Mouse (Mus musculus): ENCODE results near the gene Cpne9. TPM values are rescaled to one million over a fixed set of nuclear protein-coding genes. Genes with fewer than 3 reads are reported as not detected.

Cpne9 gene
- polyA plus RNA-seq, 1 experiment from 2014 or later: not detected

DNA sequence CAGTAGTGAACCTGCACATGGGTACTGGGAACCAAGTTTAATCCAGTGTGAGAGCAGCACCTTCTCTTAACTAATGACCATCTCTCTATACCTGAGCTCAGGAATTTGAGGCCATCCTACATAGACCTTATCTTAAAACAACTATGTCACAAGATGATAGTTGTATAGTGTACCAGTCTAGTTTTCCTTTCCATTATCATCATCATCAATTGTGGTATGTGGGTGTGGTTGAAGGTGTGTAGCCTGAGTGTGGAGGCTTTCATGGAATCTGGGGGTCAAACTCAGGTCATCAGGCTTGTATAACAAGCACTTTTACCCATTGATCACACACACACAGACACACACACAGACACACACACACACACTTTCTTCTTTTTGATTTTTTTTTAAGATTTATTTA is 68.4 kb downstream of the Cpne9 start:
- Histone ChIP-seq H3K36me3 (no peaks in the 10 kb centered on the region), H3K9me3 (no peaks in the 10 kb centered on the region), H3K4me3 (no peak overlapping the region), H3K4me1 (0 out of 2 replicates have a peak, but pooled peaks cover 5% of the 10 kb centered on the region), H3K4me2 (no peak overlapping the region), H3K27me3 (no peaks in the 10 kb centered on the region), H3K9ac (no peak overlapping the region), H3K27ac (no peak overlapping the region)
- ATAC-seq (ENCODE audit: borderline replicate concordance, extremely low read depth, low FRiP score, low TSS enrichment): no peak

DNA sequence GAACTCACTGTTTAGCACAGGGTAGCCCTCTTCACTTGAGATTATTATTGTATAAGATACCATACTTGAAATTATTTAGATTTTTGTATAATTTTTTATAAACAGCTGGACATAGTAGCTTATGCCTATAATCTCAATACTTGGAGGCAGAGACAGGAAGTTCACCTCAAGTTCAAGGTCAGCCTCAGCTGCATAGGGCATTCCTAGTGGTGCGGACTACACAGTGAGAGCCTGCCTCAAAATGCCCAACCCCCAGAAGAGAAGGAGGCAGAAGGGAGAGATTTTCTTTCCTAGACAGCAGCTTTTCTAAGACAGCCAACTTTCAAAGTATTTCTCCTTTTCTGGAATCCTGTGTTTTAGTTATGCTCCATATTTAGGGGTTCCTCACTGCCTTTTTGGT is 69.1 kb downstream of the Cpne9 start:
- Histone ChIP-seq H3K27me3 (no peaks in the 10 kb centered on the region), H3K27ac (no peak overlapping the region), H3K4me2 (no peak overlapping the region), H3K4me1 (0 out of 2 replicates have a peak, but pooled peaks cover 5% of the 10 kb centered on the region), H3K4me3 (no peak overlapping the region), H3K36me3 (no peaks in the 10 kb centered on the region), H3K9me3 (no peaks in the 10 kb centered on the region), H3K9ac (no peak overlapping the region)
- 65% methylated on average over 1 of the region's 1 CpGs for WGBS
- no peak for ATAC-seq (ENCODE audit: borderline replicate concordance, extremely low read depth, low FRiP score, low TSS enrichment)

DNA sequence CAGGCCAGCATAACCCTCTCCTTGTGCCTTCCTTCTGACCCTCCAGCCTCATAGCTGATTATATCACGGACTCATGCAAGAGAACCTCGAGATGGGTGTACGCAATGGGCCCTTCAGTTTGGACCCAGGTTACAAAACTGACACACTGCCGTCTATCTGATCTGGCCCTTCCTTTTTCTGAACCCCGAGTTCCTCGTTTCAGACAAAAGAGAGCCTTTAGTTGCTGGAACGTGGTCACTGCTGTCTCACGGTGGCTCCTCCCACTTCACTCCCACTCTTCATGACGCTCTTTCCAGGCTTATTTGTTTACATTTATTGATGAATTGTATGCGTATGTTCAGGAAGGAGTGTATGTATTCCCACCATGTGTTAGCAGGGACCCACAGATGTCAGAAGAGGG is 69.5 kb downstream of the Cpne9 start:
- H3K4me1 ChIP-seq: 0 out of 2 replicates have a peak, but pooled peaks cover 5% of the 10 kb centered on the region
- H3K4me2 ChIP-seq: no peak overlapping the region
- H3K27ac ChIP-seq: no peak overlapping the region
- no peak overlapping the region for H3K4me3 ChIP-seq
- H3K27me3 ChIP-seq: no peaks in the 10 kb centered on the region
- no peaks in the 10 kb centered on the region for H3K36me3 ChIP-seq
- H3K9me3 ChIP-seq: no peaks in the 10 kb centered on the region
- no peak overlapping the region for H3K9ac ChIP-seq
- ATAC-seq (ENCODE audit: borderline replicate concordance, extremely low read depth, low FRiP score, low TSS enrichment): no peak; the same call in 1 of the 2 replicates
- WGBS: 46% methylated on average over 10 of the region's 10 CpGs

DNA sequence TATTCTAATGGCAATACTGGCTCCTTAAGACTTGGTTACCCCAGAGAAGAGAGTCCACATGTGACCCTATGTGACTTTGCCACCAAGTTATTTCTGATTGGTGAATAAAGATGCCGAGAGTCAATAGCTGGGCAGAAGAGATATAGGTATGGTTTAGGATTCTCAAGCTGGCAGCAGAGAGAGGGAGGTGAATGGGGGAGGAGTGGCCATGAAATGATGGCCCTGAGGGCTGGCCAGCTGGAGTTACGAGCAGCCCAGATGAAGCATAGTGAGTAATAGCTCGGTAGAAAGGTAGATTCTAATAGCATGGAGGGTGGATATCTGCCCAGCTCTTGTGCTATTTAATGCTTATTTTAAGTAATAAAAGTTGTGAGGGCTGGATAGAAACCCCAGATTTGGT is 70.7 kb downstream of the Cpne9 start:
- ATAC-seq (ENCODE audit: borderline replicate concordance, extremely low read depth, low FRiP score, low TSS enrichment): no peak
- Histone ChIP-seq H3K4me1 (0 out of 2 replicates have a peak, but pooled peaks cover 5% of the 10 kb centered on the region), H3K4me2 (no peak overlapping the region), H3K27ac (no peak overlapping the region), H3K9me3 (no peaks in the 10 kb centered on the region), H3K9ac (no peak overlapping the region), H3K27me3 (no peaks in the 10 kb centered on the region), H3K4me3 (no peak overlapping the region), H3K36me3 (no peaks in the 10 kb centered on the region)
- WGBS: 67% methylated on average over 3 of the region's 3 CpGs

DNA sequence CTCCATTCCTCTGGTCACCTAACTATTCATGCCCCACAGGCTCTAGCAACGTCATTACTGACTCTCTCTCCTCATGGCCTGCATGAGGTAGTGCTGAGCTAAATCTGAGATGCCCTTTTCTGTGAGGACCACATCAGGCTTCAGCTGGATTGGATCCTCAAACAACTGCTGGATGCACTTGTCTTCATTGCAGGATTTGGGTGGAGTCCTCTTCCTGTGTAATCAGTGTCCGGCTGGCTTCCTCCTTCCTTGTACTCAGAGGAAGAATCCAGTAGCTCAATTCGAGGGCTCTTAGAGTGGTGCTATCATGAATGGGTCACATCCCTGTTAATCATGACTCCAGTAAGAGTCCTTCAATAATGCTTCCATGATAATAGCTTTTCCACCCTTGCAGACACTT is 71.6 kb downstream of the Cpne9 start:
- no peak for ATAC-seq (ENCODE audit: borderline replicate concordance, extremely low read depth, low FRiP score, low TSS enrichment)
- no peaks in the 10 kb centered on the region for H3K27me3 ChIP-seq
- no peaks in the 10 kb centered on the region for H3K36me3 ChIP-seq
- 58% methylated on average over 3 of the region's 3 CpGs for WGBS
- no peak overlapping the region for H3K27ac ChIP-seq
- no peaks in the 10 kb centered on the region for H3K9me3 ChIP-seq
- H3K4me2 ChIP-seq: no peak overlapping the region
- no peak overlapping the region for H3K4me3 ChIP-seq
- 0 out of 2 replicates have a peak, but pooled peaks cover 5% of the 10 kb centered on the region for H3K4me1 ChIP-seq
- no peak overlapping the region for H3K9ac ChIP-seq

Other genes with a start within 250 kb of the Cpne9 start
- 43.0 and 50.8 TPM in 2 replicates for gene Thumpd3, start 236.1 kb upstream of the Cpne9 start, polyA plus RNA-seq (2015; fragmentation: Nextera tagmentation; extraction: Ambion mirVana)
- 69.5 and 77.2 TPM in 2 replicates for gene Setd5, start 204.9 kb upstream of the Cpne9 start, polyA plus RNA-seq (2015; fragmentation: Nextera tagmentation; extraction: Ambion mirVana)
- 0.87 and 1.1 TPM in 2 replicates for gene Lhfpl4, start 86.9 kb upstream of the Cpne9 start, polyA plus RNA-seq (2015; fragmentation: Nextera tagmentation; extraction: Ambion mirVana)
- gene Mtmr14, start 44.5 kb upstream of the Cpne9 start, polyA plus RNA-seq (2015; fragmentation: Nextera tagmentation; extraction: Ambion mirVana): 43.8 and 46.1 TPM in 2 replicates
- 17.0 and 18.3 TPM in 2 replicates for gene Brpf1, start 24.8 kb downstream of the Cpne9 start, polyA plus RNA-seq (2015; fragmentation: Nextera tagmentation; extraction: Ambion mirVana)
- 16.5 and 17.7 TPM in 2 replicates for gene Ogg1, start 44.7 kb downstream of the Cpne9 start, polyA plus RNA-seq (2015; fragmentation: Nextera tagmentation; extraction: Ambion mirVana)
- 110 and 115 TPM in 2 replicates for gene Camk1, start 61.7 kb downstream of the Cpne9 start, polyA plus RNA-seq (2015; fragmentation: Nextera tagmentation; extraction: Ambion mirVana)
- gene Tada3, start 95.6 kb downstream of the Cpne9 start, polyA plus RNA-seq (2015; fragmentation: Nextera tagmentation; extraction: Ambion mirVana): 53.1 and 54.6 TPM in 2 replicates
- gene Arpc4, start 95.8 kb downstream of the Cpne9 start, polyA plus RNA-seq (2015; fragmentation: Nextera tagmentation; extraction: Ambion mirVana): 399 and 412 TPM in 2 replicates
- 3.0 and 3.9 TPM in 2 replicates for gene Ttll3, start 107.0 kb downstream of the Cpne9 start, polyA plus RNA-seq (2015; fragmentation: Nextera tagmentation; extraction: Ambion mirVana)
- 19.1 and 20.9 TPM in 2 replicates for gene Rpusd3, start 137.0 kb downstream of the Cpne9 start, polyA plus RNA-seq (2015; fragmentation: Nextera tagmentation; extraction: Ambion mirVana)
- not detected in 2 replicates for gene Cidec, start 153.5 kb downstream of the Cpne9 start, polyA plus RNA-seq (2015; fragmentation: Nextera tagmentation; extraction: Ambion mirVana)
- 77.1 and 82.8 TPM in 2 replicates for gene Jagn1, start 160.3 kb downstream of the Cpne9 start, polyA plus RNA-seq (2015; fragmentation: Nextera tagmentation; extraction: Ambion mirVana)
- gene Il17re, start 176.2 kb downstream of the Cpne9 start, polyA plus RNA-seq (2015; fragmentation: Nextera tagmentation; extraction: Ambion mirVana): 19.5 and 23.5 TPM in 2 replicates
- 19.1 and 20.2 TPM in 2 replicates for gene Il17rc, start 189.1 kb downstream of the Cpne9 start, polyA plus RNA-seq (2015; fragmentation: Nextera tagmentation; extraction: Ambion mirVana)
- gene Creld1, start 201.0 kb downstream of the Cpne9 start, polyA plus RNA-seq (2015; fragmentation: Nextera tagmentation; extraction: Ambion mirVana): 33.1 and 36.3 TPM in 2 replicates
- gene Prrt3, start 219.6 kb downstream of the Cpne9 start, polyA plus RNA-seq (2015; fragmentation: Nextera tagmentation; extraction: Ambion mirVana): 0.17 and 0.21 TPM in 2 replicates
- gene Emc3, start 249.3 kb downstream of the Cpne9 start, polyA plus RNA-seq (2015; fragmentation: Nextera tagmentation; extraction: Ambion mirVana): 101 and 103 TPM in 2 replicates
- 13.3 and 14.6 TPM in 2 replicates for gene Fancd2, start 249.4 kb downstream of the Cpne9 start, polyA plus RNA-seq (2015; fragmentation: Nextera tagmentation; extraction: Ambion mirVana)